Mouse (Mus musculus) lung, adult 2 months (tissue): Measurements from ENCODE around the gene Pakap.

ENCODE experiments used
- CTCF ChIP-seq: fragments of 200-500 bp; IDR thresholded peaks from 2 replicates; pipeline ENCODE4 v1.5.1; 2011; ENCODE audit warnings: mild to moderate bottlenecking, low read length, control low read depth; ENCODE audit not compliant: insufficient read depth
- POLR2A ChIP-seq: fragments of 200-500 bp; IDR thresholded peaks from 2 replicates; pipeline ENCODE4 v1.6.1; 2011; ENCODE audit warnings: low read depth, mild to moderate bottlenecking, control low read depth, low read length, borderline replicate concordance; ENCODE audit errors: extremely low read depth

DNA sequence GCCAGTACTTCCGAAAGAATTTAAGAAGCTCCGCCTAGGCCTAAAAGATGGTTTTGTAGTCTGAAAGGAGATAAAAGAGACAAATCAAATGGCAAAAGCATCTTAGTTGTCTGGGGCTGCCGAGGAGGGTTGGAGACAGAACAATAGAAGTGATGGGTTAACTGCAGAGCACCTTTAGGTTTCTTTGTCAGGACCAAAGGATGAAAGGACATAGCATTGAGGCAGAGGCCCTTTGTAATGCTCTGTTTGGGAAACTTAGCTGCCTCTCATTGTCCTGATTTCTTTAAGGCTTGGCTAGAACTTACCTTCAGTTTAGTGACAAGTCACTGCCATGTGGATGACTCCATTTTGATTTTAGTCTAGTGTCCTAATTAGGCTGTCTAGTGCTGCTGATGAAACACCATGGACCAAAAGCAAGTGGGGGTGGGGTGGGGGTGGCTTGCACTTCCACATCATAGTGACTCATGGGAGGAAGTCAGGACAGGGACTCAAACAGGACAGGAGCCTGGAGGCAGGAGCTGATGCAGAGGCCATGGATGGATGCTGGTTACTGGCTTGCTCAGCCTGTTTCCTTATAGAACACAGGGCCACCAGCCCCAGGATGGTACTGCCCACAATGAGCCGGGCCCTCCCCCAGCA lies 202.3 kb downstream of the Pakap start:
- TF ChIP-seq CTCF (no peak), POLR2A (no peak)
